ENCODE assay signal across 8 mouse cellular contexts in genomic region chr17:21369925-21370719, GRCm38 (mm10). TPM values are rescaled to one million over a fixed set of nuclear protein-coding genes. Genes with fewer than 3 reads are reported as not detected.
DNase-seq lines count a peak whose midpoint lies in the region; ATAC-seq lines count a peak whose summit lies in the region.

No protein-coding gene starts in this region.

- H3K27me3 ChIP-seq in forebrain, embryonic 14.5 days (replicated peaks; ENCODE audit: control insufficient read depth, insufficient read depth, low read length) = no peaks in the 10 kb centered on the region
- H3K27me3 ChIP-seq in stomach, embryonic 15.5 days (replicated peaks) = no peaks in the 10 kb centered on the region

- H3K4me3 ChIP-seq in forebrain, embryonic 14.5 days (ENCODE audit: low read depth, low read length) = peak overlapping the region; percentile 24
- peak overlapping the region; percentile 39 for H3K4me3 ChIP-seq in stomach, embryonic 15.5 days (replicated peaks)

- no peaks in the 10 kb centered on the region for H3K36me3 ChIP-seq in forebrain, embryonic 14.5 days (ENCODE audit: control insufficient read depth, insufficient read depth, low read length)
- no peaks in the 10 kb centered on the region for H3K36me3 ChIP-seq in stomach, embryonic 15.5 days

- 11% methylated on average over 31 of the region's 31 CpGs for WGBS in forebrain, embryonic 14.5 days
- WGBS in stomach, embryonic 15.5 days = 10% methylated on average over 31 of the region's 31 CpGs

- no peaks in the 10 kb centered on the region for H3K4me1 ChIP-seq in forebrain, embryonic 14.5 days (ENCODE audit: control insufficient read depth, insufficient read depth, low read length)
- no peaks in the 10 kb centered on the region for H3K4me1 ChIP-seq in stomach, embryonic 15.5 days

- H3K4me2 ChIP-seq in forebrain, embryonic 14.5 days (ENCODE audit: low read length) = peak overlapping the region; percentile 50
- peak overlapping the region; percentile 74 for H3K4me2 ChIP-seq in stomach, embryonic 15.5 days

- H3K9me3 ChIP-seq in forebrain, embryonic 14.5 days (replicated peaks; ENCODE audit: control insufficient read depth, low read length) = no peaks in the 10 kb centered on the region
- no peaks in the 10 kb centered on the region for H3K9me3 ChIP-seq in stomach, embryonic 15.5 days

- no peak for ATAC-seq in forebrain, embryonic 14.5 days
- ATAC-seq in megakaryocyte progenitor cell, adult 5-6 weeks (replicated peaks; ENCODE audit: poor library complexity) = peak; percentile 100
- 0 out of 2 replicates have a peak, but pooled peaks have one; percentile 63 for ATAC-seq in stomach, embryonic 15.5 days (ENCODE audit: insufficient read depth, low FRiP score, low read depth)

- 0 out of 2 replicates have a peak overlapping the region, but pooled peaks have one; percentile 17 for H3K9ac ChIP-seq in forebrain, embryonic 14.5 days (ENCODE audit: low read length)
- H3K9ac ChIP-seq in stomach, embryonic 15.5 days = no peak overlapping the region

- H3K27ac ChIP-seq in forebrain, embryonic 14.5 days (ENCODE audit: low read depth, low read length) = no peak overlapping the region
- H3K27ac ChIP-seq in stomach, embryonic 15.5 days = no peak overlapping the region

- DNase-seq in B cell, adult 2 months = peak; percentile 63 to 72
- DNase-seq in T-cell, adult 2 months (ENCODE audit: low spot score) = peak; percentile 80
- peak; percentile 2 for DNase-seq in forebrain, embryonic 14.5 days (ENCODE audit: low spot score)
- peak; percentile 8 for DNase-seq in kidney, postnatal 14 days
- DNase-seq in left cerebral cortex, adult 11 months (ENCODE audit: low spot score) = no peak
- no peak for DNase-seq in layer of hippocampus, postnatal 36 days

RNA-seq across cellular contexts. Expression of gene Zfp677, which starts 13.4 kb away (rescaled TPM):
- polyA plus RNA-seq in forebrain, embryonic 14.5 days (2014; fragmentation: Nextera tagmentation; extraction: Ambion mirVana) = 4.6 and 6.1 TPM in 2 replicates
- total RNA-seq in megakaryocyte progenitor cell, adult 5-6 weeks (2015) = 10.4 and 11.3 TPM in 2 replicates
- total RNA-seq in megakaryocyte progenitor cell, adult 5-6 weeks (2017) = 7.0 and 9.9 TPM in 2 replicates
- polyA plus RNA-seq in stomach, embryonic 15.5 days (2015; fragmentation: Nextera tagmentation; extraction: Ambion mirVana) = 3.1 and 3.4 TPM in 2 replicates
- total RNA-seq in layer of hippocampus, postnatal 36 days (2021) = 1 to 10 TPM; 1.6 to 1.9 TPM

RNA-seq across cellular contexts. Expression of gene Zfp54, which starts 52.9 kb away (rescaled TPM):
- polyA plus RNA-seq in forebrain, embryonic 14.5 days (2014; fragmentation: Nextera tagmentation; extraction: Ambion mirVana) = 6.0 and 7.3 TPM in 2 replicates
- 7.0 and 10.7 TPM in 2 replicates for total RNA-seq in megakaryocyte progenitor cell, adult 5-6 weeks (2015)
- 8.8 and 9.1 TPM in 2 replicates for total RNA-seq in megakaryocyte progenitor cell, adult 5-6 weeks (2017)
- polyA plus RNA-seq in stomach, embryonic 15.5 days (2015; fragmentation: Nextera tagmentation; extraction: Ambion mirVana) = 6.5 and 7.3 TPM in 2 replicates
- 1 to 10 TPM in 1 of 2 experiments, under 1 TPM in 1; 0.86 to 1.2 TPM for total RNA-seq in layer of hippocampus, postnatal 36 days (2021)

RNA-seq across cellular contexts. Expression of gene Vmn1r237, which starts 58.5 kb away (rescaled TPM):
- polyA plus RNA-seq in forebrain, embryonic 14.5 days (2014; fragmentation: Nextera tagmentation; extraction: Ambion mirVana) = not detected in 2 replicates
- total RNA-seq in megakaryocyte progenitor cell, adult 5-6 weeks (2015) = not detected in 2 replicates
- not detected in 2 replicates for total RNA-seq in megakaryocyte progenitor cell, adult 5-6 weeks (2017)
- not detected in 2 replicates for polyA plus RNA-seq in stomach, embryonic 15.5 days (2015; fragmentation: Nextera tagmentation; extraction: Ambion mirVana)
- total RNA-seq in layer of hippocampus, postnatal 36 days (2021) = not detected

Comparison
In these comparisons a context has a peak if more than half of its experiments do, and no peak if none do; other contexts are left out.
1. DNase-seq: peak in B cell, adult 2 months (2 of 2), T-cell, adult 2 months (single experiment), forebrain, embryonic 14.5 days (single experiment) and kidney, postnatal 14 days (single experiment); none in left cerebral cortex, adult 11 months (single experiment) and layer of hippocampus, postnatal 36 days (0 of 2).